Mouse (Mus musculus): ENCODE results near the gene Exoc4. TPM values are rescaled to one million over a fixed set of nuclear protein-coding genes. Genes with fewer than 3 reads are reported as not detected.
A peak's percentile ranks its signal among the peaks of the same experiment; 100 is the strongest.

The Exoc4 gene
- 10 to 100 TPM; 37.6 to 38.2 TPM for total RNA-seq (2021)
- long read RNA-seq, experiment 1, full-length matches to known transcripts = 2 of 20 reads
- long read RNA-seq, experiment 1, partial matches to known transcripts = 3 of 20 reads
- long read RNA-seq, experiment 1, other reads (novel, unspliced or antisense) = 15 of 20 reads
- long read RNA-seq, experiment 2, full-length matches to known transcripts = 1 of 10 reads
- long read RNA-seq, experiment 2, partial matches to known transcripts = 2 of 10 reads
- long read RNA-seq, experiment 2, other reads (novel, unspliced or antisense) = 7 of 10 reads

DNA sequence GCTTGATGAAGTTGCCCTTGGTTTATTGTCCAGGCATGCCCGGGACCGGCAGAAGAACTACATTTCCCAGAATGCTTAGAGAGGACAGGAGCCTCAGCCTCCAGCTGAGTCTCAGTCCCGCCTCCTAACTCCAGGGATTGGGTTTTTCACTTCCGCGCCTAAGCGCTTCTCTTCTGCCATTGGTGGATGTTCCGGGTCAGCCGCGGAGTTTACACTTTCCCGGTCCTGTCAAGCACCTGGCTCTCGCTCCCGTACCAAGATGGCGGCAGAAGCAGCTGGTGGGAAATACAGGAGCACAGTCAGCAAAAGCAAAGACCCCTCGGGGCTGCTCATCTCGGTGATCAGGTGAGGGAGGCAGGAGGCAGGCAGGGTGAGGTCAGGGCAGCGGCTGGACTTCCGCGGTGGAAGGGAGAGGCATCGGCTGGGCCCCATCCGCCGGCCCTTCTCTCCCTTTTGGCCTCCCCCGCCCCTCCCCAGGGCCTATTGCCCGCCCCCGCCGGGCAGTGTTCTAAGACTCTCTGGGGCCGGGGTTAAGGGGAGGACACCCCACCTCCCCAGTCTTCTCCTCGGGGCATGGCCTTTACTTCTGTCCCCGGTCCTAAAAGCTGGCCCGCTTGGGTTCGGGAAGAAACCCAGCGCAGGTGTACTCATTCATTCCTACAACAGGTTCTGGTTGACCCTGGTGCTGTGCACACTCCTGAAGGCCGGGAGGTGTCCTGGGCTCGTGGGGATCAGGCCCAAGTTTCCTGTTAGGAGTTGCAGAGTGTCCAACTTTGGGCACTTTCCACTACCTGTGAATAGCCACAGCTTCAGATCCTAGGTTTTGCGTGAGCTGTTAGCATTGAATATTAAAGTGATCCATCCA is at the start of gene Exoc4:
Gene Exoc4 (plus strand): TSS at position 192 of the 865 bp plus-strand sequence.
- DNase-seq = peak; percentile 96

DNA sequence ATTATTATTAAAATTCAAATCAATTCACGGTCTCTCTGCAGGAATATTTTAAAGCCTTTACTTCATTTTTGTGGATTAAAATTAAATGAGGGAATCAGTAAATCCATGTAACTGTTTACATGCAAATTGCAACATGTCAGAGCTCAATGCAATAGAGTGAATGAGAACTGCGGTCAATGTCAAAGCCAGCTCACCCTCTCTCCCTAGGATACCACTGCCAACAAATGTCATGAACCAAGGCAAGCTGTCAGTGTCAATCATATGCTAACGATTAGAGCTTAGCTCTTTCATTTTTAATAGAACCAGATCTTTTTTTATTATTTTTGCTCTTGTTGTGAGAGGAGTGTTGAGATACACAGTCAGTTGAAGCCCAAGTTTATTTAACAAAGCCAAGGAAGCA is 30.1 kb upstream of the Exoc4 start:
- no peak for DNase-seq

- DNase-seq = no peak
These were observed 22.2 kb upstream of the Exoc4 start for GRCm38 (mm10) chr6:33226700-33227099.

- DNase-seq = no peak
These were observed 21.5 kb upstream of the Exoc4 start for GRCm38 (mm10) chr6:33227371-33227770.

DNA sequence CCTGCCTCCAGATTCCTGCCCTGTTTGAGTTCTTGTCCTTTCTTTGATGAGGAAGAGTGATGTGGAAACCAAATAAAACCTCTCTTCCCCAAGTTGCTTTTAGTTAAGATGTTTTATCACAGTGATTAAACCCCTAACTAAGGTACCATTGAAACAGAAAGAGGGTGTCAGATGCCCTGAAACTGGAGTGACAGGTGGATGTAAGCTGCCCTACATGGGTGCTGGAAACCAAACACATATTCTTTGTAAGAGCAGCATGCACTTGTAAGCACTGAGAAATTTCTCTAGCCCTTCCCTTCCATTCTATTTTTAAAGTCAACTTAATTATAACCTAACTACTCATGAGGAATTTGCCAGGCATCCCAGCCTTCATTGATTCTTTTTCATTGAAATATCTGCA is 7.6 kb upstream of the Exoc4 start:
- DNase-seq = no peak

DNA sequence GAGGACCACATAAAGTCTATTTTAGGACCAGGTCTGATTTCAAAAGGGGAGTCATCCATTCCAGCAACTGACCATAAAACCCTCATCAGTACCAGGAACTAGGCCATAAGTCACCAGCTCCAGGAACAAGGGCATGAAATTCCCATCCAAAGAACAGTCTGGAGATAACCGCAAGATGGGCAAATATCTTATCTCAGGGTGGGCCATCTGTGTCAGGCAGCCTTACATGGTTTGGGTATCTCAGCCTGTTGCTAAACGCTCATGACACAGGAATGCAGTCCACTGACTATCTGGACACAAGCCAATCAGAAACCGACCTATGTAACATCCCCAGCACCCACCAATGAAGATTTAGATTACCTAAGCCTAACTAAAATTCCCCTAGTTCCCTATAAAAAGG is 4.3 kb upstream of the Exoc4 start:
- no peak for DNase-seq

GRCm38 (mm10) chr6:33247146-33247545 is 1.7 kb upstream of the Exoc4 start:
- no peak for DNase-seq

GRCm38 (mm10) chr6:33247576-33248355 is 1.1 kb upstream of the Exoc4 start:
- no peak for DNase-seq

DNA sequence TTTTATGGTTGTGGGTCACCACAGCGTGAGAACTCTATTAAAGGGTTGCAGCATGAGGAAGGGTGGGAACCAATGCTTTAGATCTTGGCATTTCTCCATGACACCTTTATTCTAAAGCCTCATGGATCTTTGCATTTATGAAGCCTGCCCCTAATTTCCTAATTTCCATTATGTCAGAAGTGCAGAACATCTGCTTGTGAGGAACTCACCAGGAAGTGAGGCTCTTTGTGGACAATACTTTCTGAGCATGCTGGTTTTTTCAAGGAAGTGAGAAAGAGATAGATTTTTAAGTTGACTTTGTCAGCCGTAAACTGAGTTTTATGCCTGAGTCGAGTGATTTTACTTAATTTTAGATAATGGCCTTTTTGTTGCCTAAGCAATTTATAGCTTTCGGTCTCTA is 7.8 kb downstream of the Exoc4 start:
- no peak for DNase-seq

- no peak for DNase-seq
These were observed 8.3 kb downstream of the Exoc4 start for GRCm38 (mm10) chr6:33257076-33257789.

GRCm38 (mm10) chr6:33259926-33260325 is 11.0 kb downstream of the Exoc4 start:
- DNase-seq = no peak

DNA sequence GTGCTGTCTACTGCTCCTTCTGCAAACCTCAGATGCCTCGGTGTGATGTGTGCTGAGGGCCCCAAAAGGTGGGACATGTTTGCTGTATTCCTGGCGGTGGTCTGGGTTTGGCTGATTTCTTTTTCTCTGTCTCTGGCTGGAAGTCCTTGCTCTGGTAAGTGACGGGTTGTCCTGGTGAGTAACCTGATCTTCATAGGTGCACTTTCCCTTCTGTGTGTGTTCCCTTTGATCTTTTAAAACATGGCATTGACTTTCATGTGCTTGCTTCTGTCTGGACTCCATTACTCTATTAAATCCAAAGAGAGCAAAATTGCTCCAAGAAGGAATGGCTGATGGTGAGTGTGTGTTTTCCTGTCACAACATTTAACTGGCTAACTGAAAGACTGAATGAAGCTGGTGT is 12.7 kb downstream of the Exoc4 start:
- DNase-seq = no peak

- DNase-seq = no peak
These were observed 15.1 kb downstream of the Exoc4 start for GRCm38 (mm10) chr6:33263950-33264349.

DNA sequence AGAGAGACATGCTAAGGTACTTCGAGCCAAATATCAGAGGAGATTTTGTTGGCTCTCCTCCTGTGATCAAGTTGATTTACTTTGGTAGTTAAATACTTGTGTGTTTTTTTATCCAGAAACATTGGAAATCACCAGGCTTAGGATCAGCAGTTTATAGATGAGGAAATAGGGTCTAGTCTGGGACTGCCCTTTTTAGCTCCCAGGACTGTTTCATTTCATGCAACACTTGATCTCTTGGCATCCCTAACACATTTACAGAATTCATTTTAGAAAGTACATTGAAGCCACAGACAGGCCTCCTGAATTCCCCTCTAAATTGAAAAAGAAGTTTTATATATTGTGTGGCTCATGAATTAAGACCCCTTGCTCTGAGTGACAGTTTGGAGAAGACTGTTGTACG is 15.5 kb downstream of the Exoc4 start:
- DNase-seq = no peak

DNA sequence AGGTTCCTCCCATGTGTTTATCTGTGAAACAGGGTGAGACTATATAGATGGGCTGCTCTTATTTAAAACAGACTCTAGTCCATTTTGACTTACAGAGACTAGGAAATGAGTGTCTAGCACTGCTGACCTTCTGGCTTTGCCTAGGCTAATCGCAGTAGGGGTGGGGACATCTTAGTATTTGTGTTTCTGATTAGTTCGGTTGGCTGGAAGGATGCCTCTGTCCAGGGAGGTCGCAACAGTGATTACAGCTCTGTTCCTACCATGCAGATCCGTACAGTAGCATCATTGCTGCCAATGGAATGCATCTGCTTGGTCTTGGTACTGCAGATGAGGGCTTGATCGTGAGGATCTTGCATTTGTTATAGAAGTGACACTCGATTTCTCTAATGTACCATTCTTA is 18.7 kb downstream of the Exoc4 start:
- no peak for DNase-seq

DNA sequence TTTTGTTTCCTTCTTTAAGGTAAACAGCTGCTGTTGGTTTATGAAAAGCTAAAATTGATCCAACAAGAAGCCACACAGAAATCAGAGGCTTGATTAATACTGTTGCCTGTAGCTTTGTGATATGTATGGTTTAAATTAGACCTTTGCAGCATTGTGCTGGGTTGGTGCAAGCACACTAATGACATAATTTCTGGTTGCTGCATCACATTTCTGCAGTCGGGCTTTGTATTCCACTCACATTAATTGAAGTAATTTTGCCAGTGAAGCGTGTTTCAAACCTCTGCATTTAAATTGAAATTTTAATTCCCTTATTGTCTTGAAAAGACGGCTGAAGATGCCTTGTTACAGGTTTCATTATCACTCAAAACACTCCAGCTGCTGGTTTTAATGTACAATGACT is 34.6 kb downstream of the Exoc4 start:
- DNase-seq = no peak

- no peak for DNase-seq
These were observed 35.1 kb downstream of the Exoc4 start for GRCm38 (mm10) chr6:33283936-33284335.

DNA sequence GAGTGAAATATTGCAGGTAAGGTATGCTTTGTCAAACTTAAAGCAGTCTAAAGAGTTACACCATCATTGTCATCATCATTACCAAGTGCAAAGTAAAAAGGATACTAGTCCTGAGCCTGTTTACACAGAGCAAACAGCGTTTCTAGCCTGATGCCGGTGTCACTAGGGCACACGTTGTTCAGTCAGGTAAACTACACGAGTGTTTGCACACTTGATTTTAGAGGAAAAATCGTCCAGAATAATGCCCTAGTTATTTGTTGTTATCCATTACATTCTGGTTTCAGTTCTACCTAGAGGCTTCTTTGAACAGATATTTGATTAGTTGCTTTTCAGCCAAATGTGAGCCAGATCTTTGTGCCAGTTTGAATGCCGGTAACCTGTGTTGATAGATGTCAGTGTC is 37.5 kb downstream of the Exoc4 start:
- no peak for DNase-seq

- DNase-seq = peak; percentile 7
These were observed 45.7 kb downstream of the Exoc4 start for GRCm38 (mm10) chr6:33294626-33295025.

GRCm38 (mm10) chr6:33297566-33297965 is 48.7 kb downstream of the Exoc4 start:
- no peak for DNase-seq

- DNase-seq = no peak
These were observed 49.9 kb downstream of the Exoc4 start for GRCm38 (mm10) chr6:33298768-33299167.

- DNase-seq = no peak
These were observed 57.1 kb downstream of the Exoc4 start for GRCm38 (mm10) chr6:33305996-33306395.
